Mouse (Mus musculus): ENCODE measurements around the gene Tusc2.

DNA sequence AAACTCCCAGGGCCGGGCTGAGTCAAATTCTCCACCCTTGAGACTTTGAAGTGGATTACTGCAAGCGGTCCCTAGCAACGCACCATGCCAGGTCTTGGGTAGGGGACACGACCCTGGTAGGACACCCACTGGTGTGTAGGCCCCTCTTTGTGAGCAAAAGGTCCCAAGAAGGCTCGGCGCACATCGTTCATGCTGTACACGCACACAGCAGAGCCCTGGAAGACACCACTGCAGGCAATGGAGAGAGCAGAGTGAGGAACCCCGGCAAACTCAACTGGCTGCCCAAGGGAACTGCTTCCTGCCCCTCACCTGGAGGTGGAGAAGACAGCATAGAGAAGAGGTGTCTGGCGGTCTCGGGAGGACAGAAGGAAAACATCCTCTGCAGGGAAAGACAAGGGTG is 38.2 kb downstream of the Tusc2 start:
- TF ChIP-seq POLR2AphosphoS5 (IDR thresholded peaks at IDR 0.05; ENCODE audit: borderline replicate concordance, low read depth, low read length) (no peak), E2F4 (IDR thresholded peaks at IDR 0.05; ENCODE audit: borderline replicate concordance, low read depth, low read length) (no peak), CTCF (IDR thresholded peaks at IDR 0.05 in 2 of 3, conservative IDR thresholded peaks at IDR 0.05 in 1 of 3; ENCODE audit: control insufficient read depth in 1 of 3, insufficient read depth in 1 of 3, low read depth in 2 of 3, low read length in 3 of 3, poor library complexity in 1 of 3, severe bottlenecking in 1 of 3) (no peak), POLR2A (IDR thresholded peaks at IDR 0.05; ENCODE audit: control insufficient read depth in 1 of 2, insufficient read depth in 1 of 2, low read depth in 1 of 2, low read length in 2 of 2, poor library complexity in 1 of 2) (no peak), EP300 (IDR thresholded peaks at IDR 0.05; ENCODE audit: low read depth in 1 of 2, low read length in 2 of 2) (no peak), GATA1 (IDR thresholded peaks at IDR 0.05; ENCODE audit: low read depth, low read length) (no peak), MAFK (IDR thresholded peaks at IDR 0.05; ENCODE audit: borderline replicate concordance, low read depth, low read length) (no peak), CHD1 (IDR thresholded peaks at IDR 0.05; ENCODE audit: low read depth, low read length) (no peak), MAZ (IDR thresholded peaks at IDR 0.05; ENCODE audit: low read depth, low read length) (no peak), RCOR1 (IDR thresholded peaks at IDR 0.05; ENCODE audit: low read depth, low read length) (no peak), CHD2 (IDR thresholded peaks at IDR 0.05; ENCODE audit: low read length) (no peak), ZC3H11A (IDR thresholded peaks at IDR 0.05; ENCODE audit: low read depth, low read length) (no peak), ZNF384 (IDR thresholded peaks at IDR 0.05; ENCODE audit: low read depth, low read length) (no peak)

Measured in MEL (cell line).